Mouse (Mus musculus): ENCODE data around the gene Arhgef26. TPM values are rescaled to one million over a fixed set of nuclear protein-coding genes. Genes with fewer than 3 reads are reported as not detected.

Gene Arhgef26
- total RNA-seq, 1 experiment from 2014 or later: 5.1 TPM

DNA sequence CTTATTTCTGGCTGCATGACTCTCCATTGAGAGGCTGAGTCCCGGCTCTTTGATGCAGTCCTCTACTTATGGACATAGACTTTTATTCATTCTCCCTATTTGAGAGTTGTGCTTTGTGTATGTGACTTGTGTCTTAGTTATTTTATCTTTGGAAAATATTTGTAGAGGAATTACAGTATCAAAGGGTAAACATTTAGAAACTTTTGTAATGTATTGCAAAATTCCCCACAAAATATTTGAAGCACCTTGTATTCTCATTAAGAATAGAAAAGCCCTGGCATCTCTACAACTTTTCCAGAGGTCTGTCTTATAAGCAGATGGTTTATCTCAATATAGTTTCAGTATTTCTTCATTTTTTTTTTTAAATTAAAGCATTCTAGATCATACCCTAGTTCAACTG lies 44.7 kb downstream of the Arhgef26 start:
- no peak for DNase-seq

DNA sequence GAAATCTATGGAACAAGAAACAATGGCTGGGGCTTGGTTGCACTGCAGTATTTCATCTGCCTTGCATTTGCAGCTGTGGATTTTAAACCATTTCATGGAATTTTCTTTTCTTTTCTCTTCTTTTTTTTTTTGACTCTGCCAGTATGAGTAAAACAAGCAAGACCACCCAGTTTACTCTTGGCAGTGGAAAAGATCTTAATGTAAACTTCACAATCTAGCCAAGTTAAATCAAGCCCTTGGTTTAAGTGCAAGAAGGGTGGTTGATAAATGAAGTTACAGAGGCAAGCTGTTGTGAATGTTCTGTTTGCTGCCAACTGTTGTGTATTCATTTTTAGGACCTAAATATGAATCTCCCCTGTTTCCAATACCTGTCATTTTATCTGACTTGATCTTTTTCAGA lies 54.5 kb downstream of the Arhgef26 start:
- no peak for DNase-seq

DNA sequence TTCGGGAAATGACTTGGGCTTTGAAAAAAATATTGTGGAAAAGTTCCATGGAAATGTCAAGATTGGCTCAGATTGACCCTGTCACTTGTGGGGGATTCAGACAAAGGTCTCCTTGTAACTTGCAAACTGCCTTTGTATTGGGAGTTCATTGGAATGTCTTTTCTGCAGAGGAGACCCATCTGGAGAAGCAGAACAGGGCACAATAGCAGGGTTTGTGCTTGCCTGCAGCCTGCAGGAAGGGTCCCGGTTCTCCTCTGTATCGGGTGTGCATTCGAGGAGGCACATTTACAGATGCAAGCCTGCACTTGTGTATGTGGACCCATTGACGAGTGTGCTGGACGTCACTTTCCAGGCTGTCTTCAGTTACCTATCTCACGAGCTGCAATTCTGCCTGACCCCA lies 56.1 kb downstream of the Arhgef26 start:
- DNase-seq: no peak

DNA sequence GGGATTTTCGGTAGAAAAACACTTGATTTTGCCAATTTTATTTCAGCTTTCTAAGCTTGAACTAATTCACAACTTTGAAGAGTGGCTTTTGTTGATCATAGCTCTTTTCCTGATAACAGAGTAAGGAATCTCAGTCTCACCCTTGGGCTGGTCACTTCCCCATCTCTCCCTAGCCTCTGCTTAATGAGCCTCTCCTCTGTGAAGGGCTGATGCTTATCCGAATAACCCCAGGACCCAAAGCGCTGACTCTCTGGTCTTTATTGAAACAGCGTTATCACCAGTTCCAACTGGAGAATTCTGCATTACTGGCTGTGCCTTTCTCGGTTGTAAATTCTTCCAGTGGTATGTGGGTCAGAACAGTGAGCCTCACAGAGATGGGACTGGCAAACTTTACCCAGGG lies 57.2 kb downstream of the Arhgef26 start:
- no peak for DNase-seq

DNA sequence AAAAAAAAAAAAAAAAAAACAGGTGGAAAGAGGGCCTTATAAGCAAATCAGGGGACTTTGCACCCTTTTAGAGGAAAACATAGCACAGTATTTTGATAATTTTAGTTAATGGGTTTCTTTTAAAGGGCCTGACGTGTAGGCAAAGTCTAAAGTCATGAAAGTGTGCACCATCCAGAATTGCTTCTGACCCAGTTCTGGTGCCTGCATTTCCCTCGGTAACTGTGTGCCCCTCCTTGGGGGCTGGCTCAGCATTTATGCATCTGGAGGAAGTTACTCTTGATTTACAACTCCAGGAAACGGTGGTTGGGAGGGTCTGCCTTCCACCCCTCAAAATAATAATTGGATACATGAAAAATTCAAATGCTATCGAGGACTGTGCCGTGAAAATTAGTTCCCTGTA lies 58.0 kb downstream of the Arhgef26 start:
- DNase-seq: no peak

DNA sequence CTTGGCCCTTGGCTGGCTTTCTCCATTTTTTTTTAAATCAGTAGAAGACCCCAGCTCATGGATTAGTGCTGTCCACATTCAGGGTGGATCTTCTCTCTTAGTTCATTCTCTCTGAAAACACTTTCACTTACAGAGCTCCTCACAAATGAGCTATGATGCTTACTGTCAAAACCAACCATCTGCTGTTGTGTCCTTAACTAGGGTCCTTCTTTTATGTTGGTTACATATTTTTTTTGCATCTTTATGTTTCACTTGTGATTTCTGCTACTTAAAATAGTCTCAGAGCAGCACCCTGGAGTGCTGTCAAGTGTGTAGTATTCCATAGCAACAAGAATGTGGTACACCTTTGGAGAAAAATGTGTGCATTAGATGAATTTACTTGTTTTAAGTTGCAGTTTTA lies 60.0 kb downstream of the Arhgef26 start:
- no peak for DNase-seq

DNA sequence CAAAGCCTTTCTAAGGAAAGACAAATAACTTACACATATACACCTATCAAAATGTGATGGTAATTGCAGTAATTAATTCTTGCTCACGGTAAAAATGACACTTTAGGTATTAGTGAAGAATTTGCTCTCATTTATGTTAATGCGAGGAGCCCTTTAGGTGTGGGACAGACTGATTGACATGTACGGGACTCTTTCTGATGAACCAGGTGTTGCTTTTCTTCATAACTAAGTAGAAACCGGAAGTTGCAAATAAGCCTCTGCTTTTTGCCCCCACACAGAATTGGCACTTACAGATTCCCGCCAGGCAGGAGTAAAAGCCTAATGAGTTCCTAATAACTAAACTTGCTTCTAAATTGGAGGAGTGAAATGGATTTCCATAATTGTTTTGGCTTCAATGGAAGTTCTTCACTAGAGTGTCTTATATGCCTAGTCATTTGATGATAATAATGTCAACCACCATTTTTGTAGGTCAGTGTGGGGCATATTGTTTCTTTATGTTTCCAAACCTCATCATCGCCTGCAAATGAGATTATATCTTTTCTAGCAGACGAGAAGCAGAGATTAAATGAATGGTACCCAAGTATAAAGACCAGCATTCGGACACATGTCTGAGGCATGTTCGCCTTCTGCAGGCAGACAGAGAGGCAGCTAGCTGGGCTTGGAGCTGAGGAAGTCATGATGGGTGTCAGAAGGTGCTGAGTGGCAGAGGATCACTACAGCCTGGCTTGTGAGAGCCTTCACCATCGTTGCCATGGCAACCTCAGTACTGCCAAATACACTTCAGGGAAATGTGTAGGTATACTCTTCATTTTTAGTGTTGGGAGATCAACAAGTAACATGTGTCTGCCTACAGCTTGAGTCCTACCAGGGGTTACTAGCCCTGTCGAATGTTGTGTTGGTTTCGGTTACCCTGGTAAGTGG lies 61.9 kb downstream of the Arhgef26 start:
- no peak for DNase-seq

DNA sequence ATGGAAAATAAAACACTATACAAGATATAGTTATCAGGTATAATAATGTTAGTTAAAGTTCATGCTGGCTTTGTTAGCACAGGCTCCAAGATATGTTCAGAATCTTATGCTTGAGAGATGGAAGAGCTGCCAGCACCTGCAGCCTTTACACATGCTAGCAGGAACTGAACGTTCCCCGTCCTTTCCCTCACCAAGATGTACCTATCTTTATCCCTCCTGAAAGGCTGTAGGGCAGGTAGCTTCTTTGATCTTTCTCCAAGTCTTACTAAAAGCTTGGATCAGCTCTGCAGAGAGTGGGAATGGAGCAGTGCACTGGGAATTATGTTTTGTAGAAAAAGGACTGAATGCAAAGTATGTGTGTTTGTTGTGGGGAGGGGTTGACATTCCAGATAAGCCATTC lies 64.3 kb downstream of the Arhgef26 start:
- DNase-seq: no peak

DNA sequence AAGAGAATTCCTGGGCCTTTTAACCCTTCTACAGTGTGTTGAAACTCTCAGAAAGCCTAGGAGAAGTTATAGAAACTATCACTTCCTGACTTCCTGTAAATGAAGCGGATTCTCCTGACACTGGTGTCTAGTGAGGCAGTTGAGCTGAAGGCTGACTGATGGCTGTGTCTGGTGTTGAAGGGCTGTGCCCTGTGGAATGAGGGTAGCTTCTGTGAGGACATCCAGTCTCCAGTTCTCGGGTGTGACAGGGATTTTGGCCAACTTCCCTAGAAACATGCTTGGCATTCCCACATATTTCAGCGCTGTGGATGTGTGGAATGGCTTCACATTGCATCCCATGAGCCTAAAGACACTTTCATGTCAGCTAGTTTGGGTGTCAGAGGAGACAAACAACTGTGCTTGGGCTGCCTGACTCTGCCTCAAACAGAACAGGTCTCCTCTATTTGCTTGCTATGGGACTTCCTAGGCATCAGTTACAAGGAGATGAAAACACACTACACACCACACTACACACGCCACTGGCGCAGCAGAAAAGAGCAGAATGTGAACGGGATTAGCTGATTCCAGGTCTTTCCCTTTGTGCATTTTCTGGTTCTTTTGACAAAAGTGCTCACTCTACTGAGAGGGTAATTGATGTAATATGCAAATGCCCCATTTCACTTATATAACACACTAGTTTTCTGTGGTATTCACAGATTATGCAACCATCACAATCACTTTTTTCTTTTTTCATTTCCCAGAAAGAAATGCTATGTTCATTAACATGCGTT lies 66.5 kb downstream of the Arhgef26 start:
- no peak for DNase-seq

DNA sequence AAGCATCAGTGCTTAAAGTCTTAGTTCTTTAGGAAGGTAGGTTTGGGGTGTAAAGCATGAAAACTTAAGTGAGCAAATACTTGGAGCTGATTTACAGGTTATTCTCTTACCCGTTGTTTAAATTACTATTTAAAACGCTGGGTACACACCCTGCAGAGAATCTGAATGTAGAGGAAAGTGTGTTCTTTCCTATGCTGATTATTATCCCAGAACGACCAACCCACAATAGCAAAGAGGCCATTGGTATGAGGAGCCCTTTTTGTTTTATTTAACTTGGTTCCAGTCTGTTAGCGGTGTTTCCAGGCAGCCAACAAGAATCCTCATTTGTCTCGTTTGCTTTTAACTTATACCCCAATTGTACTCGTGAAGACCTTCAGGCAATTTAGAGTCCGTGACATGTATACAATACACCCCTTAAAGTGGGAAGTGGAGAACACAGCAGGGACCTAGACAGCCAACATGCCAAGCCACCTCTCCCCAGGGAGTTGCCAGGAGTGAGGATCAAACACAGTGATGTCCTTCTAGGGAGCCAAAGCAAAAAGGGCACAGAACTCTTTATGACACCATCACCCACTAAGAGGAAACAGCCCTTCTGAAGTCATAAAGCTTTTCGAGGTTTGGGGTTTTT lies 71.5 kb downstream of the Arhgef26 start:
- DNase-seq: no peak

DNA sequence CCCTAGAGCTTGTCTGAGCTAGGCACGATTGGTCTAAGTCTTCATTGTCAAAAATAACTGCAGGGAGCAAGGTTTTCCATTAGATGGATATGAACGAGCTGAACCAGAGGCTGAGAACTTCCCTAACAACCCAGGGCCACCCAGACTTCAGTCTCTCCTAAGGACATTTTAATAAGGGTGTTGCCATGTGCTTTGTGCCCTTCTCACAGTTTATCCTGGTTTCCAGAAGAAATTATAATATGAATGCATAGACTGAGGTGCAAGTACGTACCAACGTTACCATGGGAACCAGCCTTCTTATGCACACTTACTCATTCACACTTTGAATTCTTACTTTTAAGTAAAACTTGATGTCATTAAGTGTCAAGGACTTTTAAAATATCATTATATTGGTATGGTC lies 72.3 kb downstream of the Arhgef26 start:
- DNase-seq: no peak

DNA sequence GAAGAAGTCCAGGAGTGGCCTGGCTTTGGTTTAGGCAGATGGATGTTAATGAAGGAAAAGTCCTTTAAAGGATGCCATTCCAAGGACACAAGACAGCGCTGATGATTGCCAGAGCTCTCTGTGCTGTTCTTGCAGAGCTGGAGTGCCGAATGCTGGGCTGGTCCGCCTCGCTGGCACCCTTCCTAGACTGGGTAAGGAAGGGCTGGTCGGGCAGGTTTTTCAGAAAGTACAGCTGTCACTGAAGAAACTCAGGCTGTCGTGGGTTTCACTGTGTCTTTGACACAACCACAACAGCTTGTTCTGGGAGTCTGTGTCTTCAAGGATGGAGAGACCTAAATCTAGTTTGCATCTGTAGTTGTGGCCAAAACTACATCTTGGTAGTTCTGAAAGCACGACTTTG lies 74.6 kb downstream of the Arhgef26 start:
- no peak for DNase-seq

DNA sequence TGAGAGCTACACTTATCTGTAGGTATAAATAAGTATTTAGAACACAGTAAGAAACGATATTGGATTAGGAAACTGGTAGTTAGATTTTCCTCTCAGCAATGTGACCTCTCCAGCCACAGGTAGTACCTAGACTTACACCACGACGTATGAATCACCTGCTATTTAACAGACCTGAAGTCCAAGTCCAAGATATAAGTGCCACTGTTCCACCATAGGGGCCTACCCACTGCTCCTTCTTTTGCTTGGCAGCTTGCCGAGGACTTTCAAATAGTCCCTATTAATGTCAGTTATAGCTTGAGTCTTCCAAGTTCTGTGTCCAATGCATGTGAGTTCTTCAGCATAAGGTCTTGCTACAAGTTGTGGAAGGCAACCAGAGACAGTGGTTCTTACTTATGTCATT lies 76.8 kb downstream of the Arhgef26 start:
- DNase-seq: no peak

DNA sequence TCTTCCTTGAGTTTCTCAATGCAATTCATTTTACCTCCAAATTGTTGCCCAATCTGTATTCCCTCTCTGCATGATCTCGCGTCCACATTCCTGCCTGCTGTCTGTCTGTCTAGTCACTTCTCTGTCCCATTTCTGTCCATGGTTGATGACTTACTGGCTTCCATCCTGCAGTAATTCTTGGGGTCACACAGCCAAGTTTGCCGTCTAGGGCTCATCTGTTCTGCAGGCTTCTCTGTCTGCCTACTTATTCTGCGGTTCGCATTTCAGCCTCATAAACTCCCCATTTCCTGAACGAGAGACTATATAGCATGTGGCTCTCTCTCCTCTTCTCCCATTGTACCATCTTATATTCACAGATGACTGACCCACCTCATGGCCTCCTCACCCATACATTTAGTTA lies 79.3 kb downstream of the Arhgef26 start:
- no peak for DNase-seq

DNA sequence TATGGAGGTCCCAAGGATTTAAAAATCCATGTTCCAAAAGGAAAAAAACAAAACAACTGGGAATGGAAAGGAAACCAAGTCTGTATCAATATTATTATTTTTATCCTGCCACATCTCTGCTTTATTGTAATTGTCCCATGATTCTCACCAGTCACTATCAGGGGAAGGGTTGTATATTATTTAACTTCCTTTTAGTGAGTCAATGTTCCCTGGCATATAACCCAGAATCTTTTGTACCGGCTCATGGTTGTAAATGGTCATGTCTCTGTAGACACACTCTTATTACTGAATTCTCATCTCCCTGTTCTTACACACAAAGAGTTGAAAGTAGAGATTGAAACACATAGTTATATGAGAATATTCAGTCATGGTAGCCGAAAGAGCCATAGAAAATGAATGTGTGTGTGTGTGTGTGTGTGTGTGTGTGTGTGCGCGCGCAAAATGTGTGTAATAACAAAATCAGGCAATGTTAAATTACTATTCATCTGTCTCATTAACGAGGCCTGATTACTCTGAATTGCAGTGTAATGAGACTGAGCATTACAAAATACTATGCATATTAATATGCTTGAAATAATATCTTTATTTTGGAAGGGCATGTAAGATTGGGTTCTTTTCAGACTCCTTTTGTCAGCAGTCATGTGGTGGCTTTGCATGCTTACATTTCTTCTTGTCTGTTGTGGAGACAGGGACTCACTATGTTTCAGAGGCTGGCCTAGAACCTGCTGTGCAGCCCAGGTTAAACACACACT lies 80.4 kb downstream of the Arhgef26 start:
- no peak for DNase-seq

DNA sequence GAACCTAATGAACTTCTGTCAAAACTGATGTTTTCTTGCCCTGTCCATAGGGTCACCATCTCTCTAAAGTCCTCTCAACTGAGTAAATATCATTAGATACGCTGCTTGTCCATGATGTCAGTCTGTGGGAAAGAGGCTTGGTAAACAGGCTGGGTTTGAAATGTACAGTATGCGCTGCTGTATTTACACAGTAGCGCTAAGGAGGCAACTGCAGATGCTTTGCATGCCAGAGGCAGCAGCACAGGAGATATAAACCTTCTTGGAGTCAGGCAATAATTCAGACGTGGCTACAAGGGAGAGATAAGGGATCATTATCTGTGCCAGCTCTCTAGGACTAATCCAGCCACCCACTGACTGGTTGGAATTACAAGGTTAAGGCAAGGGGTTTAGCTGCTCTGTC lies 95.5 kb downstream of the Arhgef26 start:
- no peak for DNase-seq

DNA sequence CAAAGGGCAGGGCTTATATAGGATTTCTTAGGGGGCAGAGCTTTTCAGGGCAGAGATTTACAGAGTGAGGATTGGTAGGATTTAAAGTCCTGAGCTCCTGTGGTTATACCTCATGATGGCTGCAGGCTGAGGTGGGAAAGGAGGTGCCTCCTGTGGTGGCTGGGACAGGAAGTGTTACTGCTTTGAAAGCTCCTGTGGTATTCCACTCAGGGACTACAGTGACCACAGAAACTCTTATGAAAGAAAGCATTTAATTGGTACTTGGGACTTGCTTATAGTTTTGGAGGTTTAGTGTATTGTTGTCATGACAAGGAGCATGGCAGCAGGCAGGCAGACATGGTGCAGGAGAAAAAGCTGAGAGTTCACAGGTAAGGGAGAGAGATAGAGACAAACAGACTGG lies 97.8 kb downstream of the Arhgef26 start:
- DNase-seq: no peak

DNA sequence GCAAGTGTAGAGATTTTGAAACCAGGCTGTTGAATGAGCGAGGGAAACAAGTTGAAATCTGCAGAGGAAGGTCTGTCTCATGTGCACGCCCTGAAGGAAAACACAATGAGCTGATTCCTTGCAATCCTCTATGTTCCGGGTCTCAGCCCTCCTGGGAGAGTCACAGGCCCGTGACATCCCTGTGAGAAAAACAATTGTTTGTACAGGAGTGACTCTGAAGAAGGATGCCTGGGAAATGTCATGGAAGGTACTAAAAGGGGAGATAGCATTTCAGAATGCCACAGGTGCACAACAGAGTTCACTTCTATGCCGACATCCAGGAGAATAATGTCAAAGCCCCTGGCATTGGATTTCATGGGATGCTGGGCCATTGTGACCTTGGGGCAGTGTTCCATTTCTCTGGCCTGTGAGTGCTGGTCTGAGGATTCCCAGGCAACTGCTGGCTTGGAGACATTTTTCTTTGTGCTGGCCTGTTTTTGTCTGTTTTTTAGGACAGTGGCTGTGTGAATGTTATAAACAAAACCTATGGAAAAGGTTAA lies 102.4 kb downstream of the Arhgef26 start:
- DNase-seq: no peak

DNA sequence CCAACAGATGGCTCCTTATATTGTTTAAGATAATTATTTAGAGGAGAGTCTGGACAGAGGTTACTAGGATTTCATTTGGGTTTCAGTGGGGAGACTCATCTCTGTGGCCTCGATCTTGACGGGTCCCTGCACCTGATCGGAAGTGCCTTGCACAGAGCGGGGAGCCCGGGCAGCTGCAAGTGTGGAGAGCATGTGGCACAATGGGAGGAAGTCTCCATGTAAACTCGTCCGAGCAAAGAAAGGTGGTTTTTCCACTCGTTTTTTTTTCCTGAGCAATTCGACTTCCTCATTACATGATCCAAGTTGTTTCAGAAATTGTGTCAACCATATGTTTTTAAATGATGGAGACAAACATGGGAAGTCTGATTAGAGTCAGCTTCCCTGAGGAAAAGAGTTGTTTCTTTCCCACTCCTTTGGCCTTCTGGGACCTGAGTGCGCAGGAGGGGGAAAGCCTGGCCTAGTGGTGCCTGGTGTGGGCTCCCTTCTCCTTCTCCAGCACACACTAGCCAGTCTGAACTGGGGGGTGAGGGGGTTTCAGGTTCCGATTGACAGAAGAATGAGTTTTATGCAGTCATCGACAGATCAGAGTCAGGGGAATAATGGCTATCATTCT lies 105.5 kb downstream of the Arhgef26 start:
- no peak for DNase-seq

DNA sequence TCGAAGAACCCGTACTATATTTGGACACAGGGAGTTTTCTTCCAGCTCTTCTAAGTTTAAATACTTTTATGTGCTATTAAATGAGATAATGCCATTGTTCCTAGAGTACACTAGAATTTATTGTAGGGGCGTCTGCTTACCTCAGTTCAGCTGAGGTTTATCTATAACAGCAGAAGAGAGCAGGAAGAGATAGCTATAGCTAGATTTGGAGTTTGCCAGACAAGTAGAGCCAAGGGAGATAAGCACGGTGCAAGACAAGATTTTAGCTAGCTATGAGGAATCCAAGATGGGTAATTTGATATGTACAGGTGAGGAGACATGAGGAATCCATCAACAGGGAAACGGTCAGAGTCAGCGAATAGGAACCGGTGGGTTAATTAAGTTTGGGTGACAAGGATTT lies 108.1 kb downstream of the Arhgef26 start:
- DNase-seq: no peak

DNA sequence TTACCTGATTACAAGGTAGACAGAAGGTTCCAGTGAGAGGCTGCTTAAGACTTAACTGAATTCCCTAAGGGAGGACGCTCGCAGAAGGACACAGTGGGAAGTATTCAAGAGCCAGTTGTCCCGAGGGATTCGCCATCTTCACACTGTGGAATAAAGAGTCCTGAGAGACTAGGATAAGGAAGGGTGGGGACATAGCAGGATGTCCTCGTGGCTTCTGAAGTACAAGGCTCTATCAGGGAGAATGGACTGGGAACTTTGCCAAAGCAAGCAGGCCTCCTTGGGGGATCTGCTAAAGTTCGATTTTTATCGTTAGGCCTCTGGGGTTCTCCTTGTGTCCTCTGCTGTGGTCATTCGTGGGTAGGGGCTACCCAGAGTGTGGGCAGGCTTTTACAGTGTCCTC lies 109.0 kb downstream of the Arhgef26 start:
- DNase-seq: no peak

Data from adrenal gland, postnatal 14 days (tissue).